Mouse (Mus musculus): Measurements from ENCODE around the gene Esp8.
"Not testable (repeated sequence)": the region's sequence is repeated elsewhere in the genome, so short reads cannot be mapped to it uniquely, and the experiment has no call there.

Esp8 gene

GRCm38 (mm10) chr17:40519818-40520217 lies at the start of gene Esp8:
Gene Esp8 (plus strand): TSS chr17:40520022.
- no peak for DNase-seq (ENCODE audit: low read depth, low spot score)

- DNase-seq (ENCODE audit: low read depth, low spot score), result not testable (repeated sequence)
These were observed 36.3 kb upstream of the Esp8 start for GRCm38 (mm10) chr17:40483566-40483965.

- DNase-seq (ENCODE audit: low read depth, low spot score), result not testable (repeated sequence)
These were observed 24.2 kb upstream of the Esp8 start for GRCm38 (mm10) chr17:40495468-40496185.

- no peak for DNase-seq (ENCODE audit: low read depth, low spot score)
These were observed 10.0 kb downstream of the Esp8 start for GRCm38 (mm10) chr17:40529813-40530212.

GRCm38 (mm10) chr17:40531147-40531546 lies 11.3 kb downstream of the Esp8 start:
- no peak for DNase-seq (ENCODE audit: low read depth, low spot score)

- not testable (repeated sequence) for DNase-seq (ENCODE audit: low read depth, low spot score)
These were observed 27.2 kb downstream of the Esp8 start for GRCm38 (mm10) chr17:40547005-40547404.

GRCm38 (mm10) chr17:40553470-40553869 lies 33.6 kb downstream of the Esp8 start:
- no peak for DNase-seq (ENCODE audit: low read depth, low spot score)

GRCm38 (mm10) chr17:40561207-40561606 lies 41.4 kb downstream of the Esp8 start, which contains the start of gene Esp6:
Gene Esp6 (plus strand): TSS chr17:40561507.
- DNase-seq (ENCODE audit: low read depth, low spot score), result no peak
